Mouse (Mus musculus): ENCODE data around the gene Adcy4. TPM values are rescaled to one million over a fixed set of nuclear protein-coding genes. Genes with fewer than 3 reads are reported as not detected.

Adcy4 gene
- total RNA-seq, 1 experiment from 2014 or later = 8.0 TPM

- DNase-seq = no peak
Observed at GRCm38 (mm10) chr14:55788256-55789050, 4.6 kb upstream of the Adcy4 start, which contains the start of gene Ripk3. Gene Ripk3, minus strand, starts transcription at chr14:55788865.

GRCm38 (mm10) chr14:55787731-55788130 lies 3.8 kb upstream of the Adcy4 start:
- no peak for DNase-seq

GRCm38 (mm10) chr14:55785195-55785594 lies 1.3 kb upstream of the Adcy4 start:
- DNase-seq = no peak

GRCm38 (mm10) chr14:55783171-55783957 lies 531 bp downstream of the Adcy4 start:
- DNase-seq = no peak

GRCm38 (mm10) chr14:55782361-55782960 lies 1.4 kb downstream of the Adcy4 start:
- no peak for DNase-seq

GRCm38 (mm10) chr14:55781310-55781709 lies 2.6 kb downstream of the Adcy4 start:
- peak; percentile 55 for DNase-seq

- no peak for DNase-seq
Observed at GRCm38 (mm10) chr14:55780736-55781135, 3.2 kb downstream of the Adcy4 start.

GRCm38 (mm10) chr14:55779656-55780055 lies 4.2 kb downstream of the Adcy4 start:
- DNase-seq = no peak

GRCm38 (mm10) chr14:55778686-55779085 lies 5.2 kb downstream of the Adcy4 start:
- no peak for DNase-seq

- DNase-seq = no peak
Observed at GRCm38 (mm10) chr14:55777806-55778205, 6.1 kb downstream of the Adcy4 start.

- no peak for DNase-seq
Observed at GRCm38 (mm10) chr14:55777176-55777575, 6.7 kb downstream of the Adcy4 start.

GRCm38 (mm10) chr14:55776711-55777110 lies 7.2 kb downstream of the Adcy4 start:
- DNase-seq = no peak

GRCm38 (mm10) chr14:55769087-55769703 lies 14.7 kb downstream of the Adcy4 start:
- no peak for DNase-seq

GRCm38 (mm10) chr14:55768555-55768954 lies 15.3 kb downstream of the Adcy4 start:
- no peak for DNase-seq

- DNase-seq = peak; percentile 65
Observed at GRCm38 (mm10) chr14:55767519-55768414, 16.1 kb downstream of the Adcy4 start.

GRCm38 (mm10) chr14:55765696-55766095 lies 18.2 kb downstream of the Adcy4 start, which contains the start of gene Ltb4r1:
Gene Ltb4r1, plus strand, starts transcription at chr14:55765962.
- no peak for DNase-seq

GRCm38 (mm10) chr14:55763166-55763565 lies 20.7 kb downstream of the Adcy4 start:
- no peak for DNase-seq

- DNase-seq = peak; percentile 47
Observed at GRCm38 (mm10) chr14:55762001-55762821, 21.7 kb downstream of the Adcy4 start.

- DNase-seq = no peak
Observed at GRCm38 (mm10) chr14:55761163-55761562, 22.7 kb downstream of the Adcy4 start, which contains the start of gene Ltb4r2. Gene Ltb4r2, plus strand, starts transcription at chr14:55761428.

- DNase-seq = peak; percentile 80
Observed at GRCm38 (mm10) chr14:55760156-55760555, 23.7 kb downstream of the Adcy4 start.
